Mouse (Mus musculus): ENCODE measurements around the gene Golgb1. TPM values are rescaled to one million over a fixed set of nuclear protein-coding genes. Genes with fewer than 3 reads are reported as not detected.

The Golgb1 gene
- polyA plus RNA-seq, 1 experiment from 2014 or later, result 84.2 TPM

GRCm38 (mm10) chr16:36926514-36927447, 51.8 kb downstream of the Golgb1 start:
- no peak overlapping the region for H3K9ac ChIP-seq (replicated peaks; ENCODE audit: low read depth, low read length)
- ATAC-seq, result no peak
- no peak overlapping the region for H3K4me3 ChIP-seq (replicated peaks; ENCODE audit: low read length)
- no peak overlapping the region for H3K4me2 ChIP-seq (ENCODE audit: low read length)
- 94% methylated on average over 10 of the region's 10 CpGs for WGBS
- no peaks in the 10 kb centered on the region for H3K4me1 ChIP-seq (replicated peaks; ENCODE audit: control insufficient read depth, insufficient read depth, low read length)
- H3K36me3 ChIP-seq (ENCODE audit: control insufficient read depth, insufficient read depth), result peaks cover 28% of the 10 kb centered on the region
- H3K9me3 ChIP-seq (ENCODE audit: control insufficient read depth, low read length), result no peaks in the 10 kb centered on the region
- H3K27me3 ChIP-seq (replicated peaks; ENCODE audit: control insufficient read depth, insufficient read depth, low read length), result no peaks in the 10 kb centered on the region
- no peak overlapping the region for H3K27ac ChIP-seq (ENCODE audit: low read length)

- H3K4me1 ChIP-seq (replicated peaks; ENCODE audit: control insufficient read depth, insufficient read depth, low read length), result no peaks in the 10 kb centered on the region
These were observed 52.7 kb downstream of the Golgb1 start for GRCm38 (mm10) chr16:36927495-36928105.

GRCm38 (mm10) chr16:36928106-36928500, 53.2 kb downstream of the Golgb1 start:
- Histone ChIP-seq H3K4me3 (replicated peaks; ENCODE audit: low read length) (no peak overlapping the region), H3K27ac (ENCODE audit: low read length) (no peak overlapping the region), H3K4me1 (replicated peaks; ENCODE audit: control insufficient read depth, insufficient read depth, low read length) (no peaks in the 10 kb centered on the region), H3K36me3 (ENCODE audit: control insufficient read depth, insufficient read depth) (peaks cover 40% of the 10 kb centered on the region), H3K9ac (replicated peaks; ENCODE audit: low read depth, low read length) (no peak overlapping the region), H3K9me3 (ENCODE audit: control insufficient read depth, low read length) (no peaks in the 10 kb centered on the region), H3K27me3 (replicated peaks; ENCODE audit: control insufficient read depth, insufficient read depth, low read length) (no peaks in the 10 kb centered on the region), H3K4me2 (ENCODE audit: low read length) (no peak overlapping the region)
- ATAC-seq, result no peak
- WGBS, result 92% methylated on average over 8 of the region's 8 CpGs

More at GRCm38 (mm10) chr16:36927495-36928105, 52.7 kb downstream of the Golgb1 start:
- H3K4me3 ChIP-seq (replicated peaks; ENCODE audit: low read length), result no peak overlapping the region
- no peaks in the 10 kb centered on the region for H3K27me3 ChIP-seq (replicated peaks; ENCODE audit: control insufficient read depth, insufficient read depth, low read length)
- H3K9me3 ChIP-seq (ENCODE audit: control insufficient read depth, low read length), result no peaks in the 10 kb centered on the region
- WGBS, result 94% methylated on average over 10 of the region's 10 CpGs
- no peak overlapping the region for H3K4me2 ChIP-seq (ENCODE audit: low read length)
- no peak overlapping the region for H3K9ac ChIP-seq (replicated peaks; ENCODE audit: low read depth, low read length)
- no peak overlapping the region for H3K27ac ChIP-seq (ENCODE audit: low read length)
- peaks cover 35% of the 10 kb centered on the region for H3K36me3 ChIP-seq (ENCODE audit: control insufficient read depth, insufficient read depth)
- no peak for ATAC-seq

GRCm38 (mm10) chr16:36929216-36929615, 54.3 kb downstream of the Golgb1 start:
- Histone ChIP-seq H3K27me3 (replicated peaks; ENCODE audit: control insufficient read depth, insufficient read depth, low read length) (no peaks in the 10 kb centered on the region), H3K4me1 (replicated peaks; ENCODE audit: control insufficient read depth, insufficient read depth, low read length) (no peaks in the 10 kb centered on the region), H3K9ac (replicated peaks; ENCODE audit: low read depth, low read length) (no peak overlapping the region), H3K4me2 (ENCODE audit: low read length) (no peak overlapping the region), H3K9me3 (ENCODE audit: control insufficient read depth, low read length) (no peaks in the 10 kb centered on the region), H3K4me3 (replicated peaks; ENCODE audit: low read length) (no peak overlapping the region), H3K36me3 (ENCODE audit: control insufficient read depth, insufficient read depth) (peaks cover 40% of the 10 kb centered on the region), H3K27ac (ENCODE audit: low read length) (no peak overlapping the region)
- 95% methylated on average over 7 of the region's 7 CpGs for WGBS
- no peak for ATAC-seq

- Histone ChIP-seq H3K4me2 (ENCODE audit: low read length) (no peak overlapping the region), H3K9me3 (ENCODE audit: control insufficient read depth, low read length) (no peaks in the 10 kb centered on the region), H3K9ac (replicated peaks; ENCODE audit: low read depth, low read length) (no peak overlapping the region), H3K36me3 (ENCODE audit: control insufficient read depth, insufficient read depth) (peaks cover 34% of the 10 kb centered on the region), H3K27ac (ENCODE audit: low read length) (no peak overlapping the region), H3K4me1 (replicated peaks; ENCODE audit: control insufficient read depth, insufficient read depth, low read length) (no peaks in the 10 kb centered on the region), H3K4me3 (replicated peaks; ENCODE audit: low read length) (no peak overlapping the region), H3K27me3 (replicated peaks; ENCODE audit: control insufficient read depth, insufficient read depth, low read length) (no peaks in the 10 kb centered on the region)
- 86% methylated on average over 11 of the region's 11 CpGs for WGBS
- ATAC-seq, result no peak
These were observed 55.5 kb downstream of the Golgb1 start for GRCm38 (mm10) chr16:36930231-36931136.

- Histone ChIP-seq H3K4me2 (ENCODE audit: low read length) (no peak overlapping the region), H3K9ac (replicated peaks; ENCODE audit: low read depth, low read length) (no peak overlapping the region), H3K9me3 (ENCODE audit: control insufficient read depth, low read length) (no peaks in the 10 kb centered on the region), H3K36me3 (ENCODE audit: control insufficient read depth, insufficient read depth) (peaks cover 29% of the 10 kb centered on the region), H3K4me1 (replicated peaks; ENCODE audit: control insufficient read depth, insufficient read depth, low read length) (no peaks in the 10 kb centered on the region), H3K4me3 (replicated peaks; ENCODE audit: low read length) (no peak overlapping the region), H3K27me3 (replicated peaks; ENCODE audit: control insufficient read depth, insufficient read depth, low read length) (no peaks in the 10 kb centered on the region), H3K27ac (ENCODE audit: low read length) (no peak overlapping the region)
- WGBS, result 95% methylated on average over 10 of the region's 10 CpGs
- ATAC-seq, result no peak
These were observed 56.4 kb downstream of the Golgb1 start for GRCm38 (mm10) chr16:36931381-36931780.

- Histone ChIP-seq H3K4me2 (ENCODE audit: low read length) (no peak overlapping the region), H3K27ac (ENCODE audit: low read length) (no peak overlapping the region), H3K36me3 (ENCODE audit: control insufficient read depth, insufficient read depth) (peaks cover 24% of the 10 kb centered on the region), H3K4me1 (replicated peaks; ENCODE audit: control insufficient read depth, insufficient read depth, low read length) (no peaks in the 10 kb centered on the region), H3K4me3 (replicated peaks; ENCODE audit: low read length) (no peak overlapping the region), H3K27me3 (replicated peaks; ENCODE audit: control insufficient read depth, insufficient read depth, low read length) (no peaks in the 10 kb centered on the region), H3K9ac (replicated peaks; ENCODE audit: low read depth, low read length) (no peak overlapping the region), H3K9me3 (ENCODE audit: control insufficient read depth, low read length) (no peaks in the 10 kb centered on the region)
- 91% methylated on average over 3 of the region's 3 CpGs for WGBS
- ATAC-seq, result no peak
These were observed 57.0 kb downstream of the Golgb1 start for GRCm38 (mm10) chr16:36931976-36932375.

- 91% methylated on average over 6 of the region's 6 CpGs for WGBS
- no peak for ATAC-seq
These were observed 57.6 kb downstream of the Golgb1 start for GRCm38 (mm10) chr16:36932546-36932945.

More at GRCm38 (mm10) chr16:36932546-36932945, 57.6 kb downstream of the Golgb1 start:
- no peaks in the 10 kb centered on the region for H3K9me3 ChIP-seq (ENCODE audit: control insufficient read depth, low read length)
- H3K36me3 ChIP-seq (ENCODE audit: control insufficient read depth, insufficient read depth), result peaks cover 24% of the 10 kb centered on the region
- H3K27ac ChIP-seq (ENCODE audit: low read length), result no peak overlapping the region
- no peak overlapping the region for H3K9ac ChIP-seq (replicated peaks; ENCODE audit: low read depth, low read length)
- no peak overlapping the region for H3K4me2 ChIP-seq (ENCODE audit: low read length)
- H3K4me1 ChIP-seq (replicated peaks; ENCODE audit: control insufficient read depth, insufficient read depth, low read length), result no peaks in the 10 kb centered on the region
- no peak overlapping the region for H3K4me3 ChIP-seq (replicated peaks; ENCODE audit: low read length)
- H3K27me3 ChIP-seq (replicated peaks; ENCODE audit: control insufficient read depth, insufficient read depth, low read length), result no peaks in the 10 kb centered on the region
